Mouse (Mus musculus): Measurements from ENCODE around the gene Arhgap44. TPM values are rescaled to one million over a fixed set of nuclear protein-coding genes. Genes with fewer than 3 reads are reported as not detected.

Gene Arhgap44
- polyA plus RNA-seq, 1 experiment from 2014 or later = 3.0 TPM

DNA sequence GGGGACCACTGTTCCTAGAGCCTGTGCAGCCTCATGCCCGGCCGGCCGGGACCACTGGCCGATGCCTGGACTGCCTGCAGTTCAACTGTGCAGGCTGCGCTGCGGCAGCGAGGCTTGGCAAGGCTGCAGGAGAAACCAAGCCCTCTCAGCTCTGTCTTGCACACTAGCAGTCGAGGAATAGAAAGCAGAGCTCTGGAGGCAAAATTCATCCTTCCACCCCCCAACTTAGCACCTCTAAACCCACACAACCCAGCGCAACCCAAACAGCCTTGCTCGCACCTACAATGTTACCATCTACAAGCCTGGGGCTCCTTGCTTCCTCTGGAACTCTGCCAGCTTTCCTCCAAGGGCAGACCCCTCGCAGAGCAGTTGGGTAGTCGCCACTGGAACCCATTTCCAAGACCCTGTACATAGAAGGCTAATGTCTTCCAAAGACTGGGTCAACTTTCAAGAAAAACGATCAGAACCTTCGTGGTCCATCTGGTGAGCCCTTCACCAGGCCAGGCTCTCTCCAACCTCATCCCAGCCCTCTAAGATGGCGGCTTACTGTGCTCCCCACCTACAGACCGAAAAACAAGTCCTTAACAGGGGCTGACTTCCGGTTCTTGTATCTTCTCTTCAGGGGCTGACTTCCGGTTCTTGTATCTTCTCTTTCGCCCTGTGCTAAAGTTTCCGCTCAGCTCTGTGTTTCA is 4.6 kb downstream of the Arhgap44 start:
- no peak overlapping the region for H3K27ac ChIP-seq (replicated peaks; ENCODE audit: low read depth, low read length)
- no peak overlapping the region for H3K4me3 ChIP-seq (ENCODE audit: low read depth, low read length)
- H3K27me3 ChIP-seq (ENCODE audit: control insufficient read depth, insufficient read depth, low read length) = peaks cover 9% of the 10 kb centered on the region; the same call in 1 of the 2 replicates
- H3K4me2 ChIP-seq (ENCODE audit: low read depth, severe bottlenecking) = no peak overlapping the region
- H3K9me3 ChIP-seq (ENCODE audit: control insufficient read depth, low read length) = no peaks in the 10 kb centered on the region
- no peaks in the 10 kb centered on the region for H3K36me3 ChIP-seq (ENCODE audit: control insufficient read depth, insufficient read depth, low read length)
- 94% methylated on average over 20 of the region's 20 CpGs for WGBS
- ATAC-seq (ENCODE audit: insufficient number of reproducible peaks, low FRiP score, low TSS enrichment, low read depth) (no peak), DNase-seq (ENCODE audit: low spot score) (no peak)
- H3K4me1 ChIP-seq (ENCODE audit: control insufficient read depth, insufficient read depth, low read length) = peaks cover 4% of the 10 kb centered on the region; the same call in 1 of the 2 replicates
- no peak overlapping the region for H3K9ac ChIP-seq (ENCODE audit: low read length)

DNA sequence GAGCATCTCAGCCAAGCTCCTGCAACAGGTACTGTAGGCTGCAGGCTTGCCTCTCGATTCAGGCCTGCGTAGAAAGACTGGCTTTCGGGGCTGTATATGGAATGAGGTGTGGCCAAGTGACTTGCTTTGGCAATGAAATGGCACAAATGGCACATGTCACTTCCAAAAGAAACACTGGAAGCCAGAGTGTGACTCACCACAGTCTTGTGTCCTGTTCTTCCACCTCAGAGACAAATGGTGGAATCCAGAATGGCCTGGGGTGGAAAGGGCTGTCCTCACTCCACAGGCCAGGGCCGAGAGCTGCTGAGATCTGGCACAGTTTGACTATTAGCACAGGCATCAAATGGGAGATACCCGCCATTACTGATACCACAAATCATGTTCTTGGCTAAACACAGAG is 9.8 kb downstream of the Arhgap44 start:
- H3K36me3 ChIP-seq (ENCODE audit: control insufficient read depth, insufficient read depth, low read length) = no peaks in the 10 kb centered on the region
- H3K4me2 ChIP-seq (ENCODE audit: low read depth, severe bottlenecking) = no peak overlapping the region
- ATAC-seq (ENCODE audit: insufficient number of reproducible peaks, low FRiP score, low TSS enrichment, low read depth) (no peak), DNase-seq (ENCODE audit: low spot score) (no peak)
- H3K9ac ChIP-seq (ENCODE audit: low read length) = no peak overlapping the region
- no peaks in the 10 kb centered on the region for H3K4me1 ChIP-seq (ENCODE audit: control insufficient read depth, insufficient read depth, low read length)
- no peak overlapping the region for H3K4me3 ChIP-seq (ENCODE audit: low read depth, low read length)
- WGBS = 66% methylated on average over 5 of the region's 5 CpGs
- H3K27ac ChIP-seq (replicated peaks; ENCODE audit: low read depth, low read length) = no peak overlapping the region
- no peaks in the 10 kb centered on the region for H3K27me3 ChIP-seq (ENCODE audit: control insufficient read depth, insufficient read depth, low read length)
- H3K9me3 ChIP-seq (ENCODE audit: control insufficient read depth, low read length) = no peaks in the 10 kb centered on the region

- Histone ChIP-seq H3K9ac (ENCODE audit: low read length) (no peak overlapping the region), H3K9me3 (ENCODE audit: control insufficient read depth, low read length) (no peaks in the 10 kb centered on the region), H3K27ac (replicated peaks; ENCODE audit: low read depth, low read length) (no peak overlapping the region), H3K36me3 (ENCODE audit: control insufficient read depth, insufficient read depth, low read length) (no peaks in the 10 kb centered on the region), H3K4me1 (ENCODE audit: control insufficient read depth, insufficient read depth, low read length) (no peaks in the 10 kb centered on the region), H3K4me3 (ENCODE audit: low read depth, low read length) (no peak overlapping the region), H3K27me3 (ENCODE audit: control insufficient read depth, insufficient read depth, low read length) (no peaks in the 10 kb centered on the region), H3K4me2 (ENCODE audit: low read depth, severe bottlenecking) (no peak overlapping the region)
- no peak for DNase-seq (ENCODE audit: low spot score)
- ATAC-seq (ENCODE audit: insufficient number of reproducible peaks, low FRiP score, low TSS enrichment, low read depth) = no peak
- 89% methylated on average over 7 of the region's 7 CpGs for WGBS
Measured at GRCm38 (mm10) chr11:65148441-65148840, 14.3 kb downstream of the Arhgap44 start.

DNA sequence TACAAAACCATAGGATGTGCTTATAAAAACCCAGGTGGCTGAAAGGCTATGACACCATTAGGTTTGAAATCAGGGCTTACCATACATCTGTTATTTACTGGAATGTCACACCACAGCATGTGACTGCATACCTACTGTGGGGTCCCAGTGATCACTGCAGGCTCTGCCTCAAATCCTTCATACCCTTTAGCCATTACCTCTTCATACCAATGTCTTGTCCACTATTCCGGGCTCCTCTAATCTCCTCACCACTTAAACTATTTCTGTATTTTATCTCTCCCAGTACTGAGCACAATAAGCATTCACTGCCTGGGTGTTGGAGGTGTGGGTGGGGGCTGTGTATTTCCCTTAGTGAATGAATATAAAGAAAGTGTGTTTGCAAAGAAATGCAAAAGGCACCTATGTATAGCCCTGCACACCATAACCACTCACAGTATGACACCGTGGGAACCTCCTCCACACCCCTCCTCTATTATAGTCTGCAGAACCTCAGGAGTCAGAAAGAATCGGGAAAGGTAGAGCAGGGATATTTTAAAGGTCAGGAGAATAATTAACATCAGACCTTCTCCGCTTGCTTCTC is 19.8 kb downstream of the Arhgap44 start:
- Histone ChIP-seq H3K36me3 (ENCODE audit: control insufficient read depth, insufficient read depth, low read length) (no peaks in the 10 kb centered on the region), H3K9me3 (ENCODE audit: control insufficient read depth, low read length) (no peaks in the 10 kb centered on the region), H3K4me1 (ENCODE audit: control insufficient read depth, insufficient read depth, low read length) (no peaks in the 10 kb centered on the region), H3K27me3 (ENCODE audit: control insufficient read depth, insufficient read depth, low read length) (no peaks in the 10 kb centered on the region), H3K27ac (replicated peaks; ENCODE audit: low read depth, low read length) (no peak overlapping the region), H3K9ac (ENCODE audit: low read length) (no peak overlapping the region), H3K4me2 (ENCODE audit: low read depth, severe bottlenecking) (no peak overlapping the region), H3K4me3 (ENCODE audit: low read depth, low read length) (no peak overlapping the region)
- 74% methylated on average over 4 of the region's 4 CpGs for WGBS
- DNase-seq (ENCODE audit: low spot score) = no peak
- no peak for ATAC-seq (ENCODE audit: insufficient number of reproducible peaks, low FRiP score, low TSS enrichment, low read depth)

DNA sequence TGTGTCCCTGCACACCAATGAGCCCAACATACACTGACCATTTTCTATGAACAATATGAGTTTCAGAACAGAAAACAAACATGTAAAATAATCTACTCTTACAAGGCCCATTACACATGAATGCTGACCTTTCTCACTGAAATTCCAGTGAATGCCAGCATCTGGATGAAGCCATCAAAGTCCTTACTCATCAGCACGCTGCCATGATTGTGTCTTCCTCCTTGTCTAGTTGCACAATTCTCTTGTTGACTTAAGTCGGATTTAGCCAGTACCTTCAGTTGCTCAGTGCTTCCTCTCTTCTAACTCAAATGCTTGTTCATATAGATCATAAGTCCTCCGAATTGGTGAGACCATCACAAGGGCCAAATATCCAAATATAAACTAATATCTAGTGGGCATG is 23.7 kb downstream of the Arhgap44 start:
- Histone ChIP-seq H3K4me2 (ENCODE audit: low read depth, severe bottlenecking) (no peak overlapping the region), H3K9me3 (ENCODE audit: control insufficient read depth, low read length) (no peaks in the 10 kb centered on the region), H3K36me3 (ENCODE audit: control insufficient read depth, insufficient read depth, low read length) (no peaks in the 10 kb centered on the region), H3K27ac (replicated peaks; ENCODE audit: low read depth, low read length) (no peak overlapping the region), H3K4me3 (ENCODE audit: low read depth, low read length) (no peak overlapping the region), H3K4me1 (ENCODE audit: control insufficient read depth, insufficient read depth, low read length) (no peaks in the 10 kb centered on the region), H3K9ac (ENCODE audit: low read length) (no peak overlapping the region), H3K27me3 (ENCODE audit: control insufficient read depth, insufficient read depth, low read length) (no peaks in the 10 kb centered on the region)
- no peak for DNase-seq (ENCODE audit: low spot score)
- ATAC-seq (ENCODE audit: insufficient number of reproducible peaks, low FRiP score, low TSS enrichment, low read depth) = no peak
- 90% methylated on average over 3 of the region's 3 CpGs for WGBS

GRCm38 (mm10) chr11:65137145-65137652 is 25.6 kb downstream of the Arhgap44 start:
- no peak for DNase-seq (ENCODE audit: low spot score)
- H3K27ac ChIP-seq (replicated peaks; ENCODE audit: low read depth, low read length) = no peak overlapping the region
- 90% methylated on average over 2 of the region's 2 CpGs for WGBS
- H3K4me3 ChIP-seq (ENCODE audit: low read depth, low read length) = no peak overlapping the region
- no peaks in the 10 kb centered on the region for H3K27me3 ChIP-seq (ENCODE audit: control insufficient read depth, insufficient read depth, low read length)
- H3K36me3 ChIP-seq (ENCODE audit: control insufficient read depth, insufficient read depth, low read length) = no peaks in the 10 kb centered on the region
- H3K4me2 ChIP-seq (ENCODE audit: low read depth, severe bottlenecking) = no peak overlapping the region
- H3K4me1 ChIP-seq (ENCODE audit: control insufficient read depth, insufficient read depth, low read length) = no peaks in the 10 kb centered on the region
- H3K9me3 ChIP-seq (ENCODE audit: control insufficient read depth, low read length) = no peaks in the 10 kb centered on the region
- no peak overlapping the region for H3K9ac ChIP-seq (ENCODE audit: low read length)
- ATAC-seq (ENCODE audit: insufficient number of reproducible peaks, low FRiP score, low TSS enrichment, low read depth) = no peak

GRCm38 (mm10) chr11:65135251-65135739 is 27.5 kb downstream of the Arhgap44 start:
- Histone ChIP-seq H3K4me1 (ENCODE audit: control insufficient read depth, insufficient read depth, low read length) (no peaks in the 10 kb centered on the region), H3K9ac (ENCODE audit: low read length) (no peak overlapping the region), H3K9me3 (ENCODE audit: control insufficient read depth, low read length) (no peaks in the 10 kb centered on the region), H3K4me3 (ENCODE audit: low read depth, low read length) (no peak overlapping the region), H3K27ac (replicated peaks; ENCODE audit: low read depth, low read length) (no peak overlapping the region), H3K27me3 (ENCODE audit: control insufficient read depth, insufficient read depth, low read length) (no peaks in the 10 kb centered on the region), H3K36me3 (ENCODE audit: control insufficient read depth, insufficient read depth, low read length) (no peaks in the 10 kb centered on the region), H3K4me2 (ENCODE audit: low read depth, severe bottlenecking) (no peak overlapping the region)
- 88% methylated on average over 8 of the region's 8 CpGs for WGBS
- no peak for ATAC-seq (ENCODE audit: insufficient number of reproducible peaks, low FRiP score, low TSS enrichment, low read depth)
- DNase-seq (ENCODE audit: low spot score) = no peak

DNA sequence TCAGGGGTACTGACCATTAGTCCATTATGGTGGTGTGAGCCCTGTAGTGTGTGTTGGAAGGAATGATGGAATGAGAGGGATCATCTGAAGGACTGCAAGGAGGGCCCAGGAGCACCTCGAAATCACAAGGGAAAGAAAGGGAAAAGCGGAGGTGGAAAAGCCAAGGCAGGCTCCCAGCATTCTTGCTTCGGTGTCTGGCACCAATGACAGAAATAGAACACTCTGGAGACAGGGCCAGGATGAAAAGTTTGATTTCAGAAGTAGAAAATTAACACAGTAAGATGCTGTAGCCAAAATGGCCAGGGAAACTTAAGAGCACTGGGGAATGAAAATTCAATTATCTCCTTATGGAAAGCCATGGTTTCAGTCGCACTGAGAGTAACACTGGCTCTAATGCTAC is 29.1 kb downstream of the Arhgap44 start:
- Histone ChIP-seq H3K9ac (ENCODE audit: low read length) (no peak overlapping the region), H3K27me3 (ENCODE audit: control insufficient read depth, insufficient read depth, low read length) (no peaks in the 10 kb centered on the region), H3K27ac (replicated peaks; ENCODE audit: low read depth, low read length) (no peak overlapping the region), H3K4me3 (ENCODE audit: low read depth, low read length) (no peak overlapping the region), H3K4me2 (ENCODE audit: low read depth, severe bottlenecking) (no peak overlapping the region), H3K4me1 (ENCODE audit: control insufficient read depth, insufficient read depth, low read length) (no peaks in the 10 kb centered on the region), H3K36me3 (ENCODE audit: control insufficient read depth, insufficient read depth, low read length) (no peaks in the 10 kb centered on the region), H3K9me3 (ENCODE audit: control insufficient read depth, low read length) (no peaks in the 10 kb centered on the region)
- 88% methylated on average over 4 of the region's 4 CpGs for WGBS
- ATAC-seq (ENCODE audit: insufficient number of reproducible peaks, low FRiP score, low TSS enrichment, low read depth) (no peak), DNase-seq (ENCODE audit: low spot score) (no peak)

Data from limb, embryonic 11.5 days (tissue).